Mouse (Mus musculus) heart, postnatal 0 days (tissue): ENCODE results near the gene Use1. TPM values are rescaled to one million over a fixed set of nuclear protein-coding genes. Genes with fewer than 3 reads are reported as not detected.

Experiments
- ATAC-seq: fragments of 200-750 bp; cut with Nextera tagmentation; 2 replicates; pipeline ENCODE4 v1.8.0; 2017; ENCODE audit warnings: low read depth, moderate number of reproducible peaks, moderate library complexity; ENCODE audit not compliant: insufficient read depth
- DNase-seq: peaks from one replicate; pipeline ENCODE4 v3.0.0-alpha.2; 2016; ENCODE audit warnings: low spot score
- H3K27ac ChIP-seq: fragments of 300-500 bp; sonication (generic); 2 replicates; pipeline ENCODE4 v1.5.1; 2014; ENCODE audit warnings: low read depth, mild to moderate bottlenecking
- H3K27me3 ChIP-seq: fragments of 300-500 bp; sonication (generic); 2 replicates; pipeline ENCODE4 v1.6.1; 2014; ENCODE audit warnings: low read length, mixed read lengths; ENCODE audit not compliant: control insufficient read depth, insufficient read depth
- H3K36me3 ChIP-seq: fragments of 300-500 bp; sonication (generic); replicated peaks from 2 replicates; pipeline ENCODE4 v1.6.1; 2014; ENCODE audit warnings: low read length, mixed read lengths; ENCODE audit not compliant: control insufficient read depth, insufficient read depth
- H3K4me1 ChIP-seq: fragments of 300-500 bp; sonication (generic); 2 replicates; pipeline ENCODE4 v1.6.1; 2014; ENCODE audit warnings: antibody characterized with exemption; ENCODE audit not compliant: control insufficient read depth, insufficient read depth
- H3K4me2 ChIP-seq: fragments of 300-500 bp; sonication (generic); 2 replicates; pipeline ENCODE4 v1.6.1; 2014; ENCODE audit warnings: low read depth, mild to moderate bottlenecking, low read length, moderate library complexity
- H3K4me3 ChIP-seq: fragments of 300-500 bp; sonication (generic); 2 replicates; pipeline ENCODE4 v1.5.1; 2014; ENCODE audit warnings: low read depth, low read length
- H3K9ac ChIP-seq: fragments of 300-500 bp; sonication (generic); replicated peaks from 2 replicates; pipeline ENCODE4 v1.6.1; 2014; ENCODE audit warnings: low read depth, low read length, mixed read lengths
- H3K9me3 ChIP-seq: fragments of 300-500 bp; sonication (generic); replicated peaks from 2 replicates; pipeline ENCODE4 v1.6.1; 2016; ENCODE audit warnings: low read length; ENCODE audit not compliant: control insufficient read depth
- CTCF ChIP-seq: IDR thresholded peaks from 2 replicates; pipeline ENCODE4 v1.5.1; 2016; ENCODE audit warnings: antibody characterized with exemption, control low read depth, low read depth
- EP300 ChIP-seq: IDR thresholded peaks from 2 replicates; pipeline ENCODE4 v1.6.1; 2016; ENCODE audit warnings: antibody characterized with exemption, low read depth
- WGBS: fragments of 180-500 bp; shearing (Covaris S2); extraction: QIAGEN DNeasy Blood & Tissue Kit; methylation state at CpG from one replicate; pipeline ENCODE4 v1.1.7; 2014; 5-methylcytosine and 5-hydroxymethylcytosine counted together
- polyA plus RNA-seq: library from polyadenylated mRNA; unstranded; fragments of >200 nt; fragmentation: Nextera tagmentation; extraction: Ambion mirVana; gene quantifications from 2 replicates; pipeline ENCODE4 v1.2.1, GENCODE M21; 2015
- total RNA-seq: library from RNA; depleted of rRNA; stranded (reverse); fragments of >200 nt; gene quantifications from 2 replicates; pipeline ENCODE4 v1.2.3, GENCODE M21; 2014; ENCODE audit warnings: low replicate concordance

Gene Use1
- total and polyA plus RNA-seq, 2 experiments from 2014 or later = 94.8 to 127 TPM

GRCm38 (mm10) chr8:71368366-71368765, 1.7 kb downstream of the Use1 start:
- no peaks in the 10 kb centered on the region for H3K27me3 ChIP-seq
- peak overlapping the region; percentile 85; the same call in 1 of the 2 replicates for H3K27ac ChIP-seq
- no peak overlapping the region for H3K4me3 ChIP-seq
- H3K4me2 ChIP-seq = no peak overlapping the region
- H3K4me1 ChIP-seq = peaks cover 21% of the 10 kb centered on the region
- ATAC-seq = no peak
- no peak for DNase-seq
- H3K36me3 ChIP-seq = peaks cover 20% of the 10 kb centered on the region
- no peak overlapping the region for H3K9ac ChIP-seq
- no peaks in the 10 kb centered on the region for H3K9me3 ChIP-seq
- TF ChIP-seq EP300 (no peak), CTCF (no peak)

- DNase-seq (no peak), ATAC-seq (no peak)
- H3K36me3 ChIP-seq = peaks cover 29% of the 10 kb centered on the region
- no peak overlapping the region for H3K4me3 ChIP-seq
- no peaks in the 10 kb centered on the region for H3K27me3 ChIP-seq
- peaks cover 21% of the 10 kb centered on the region for H3K4me1 ChIP-seq
- H3K9ac ChIP-seq = no peak overlapping the region
- H3K9me3 ChIP-seq = no peaks in the 10 kb centered on the region
- peak overlapping the region; percentile 50 for H3K27ac ChIP-seq
- TF ChIP-seq EP300 (no peak), CTCF (no peak)
- no peak overlapping the region for H3K4me2 ChIP-seq
- 91% methylated on average over 10 of the region's 10 CpGs for WGBS
These were observed 2.5 kb downstream of the Use1 start for GRCm38 (mm10) chr8:71369040-71369718.

- peaks cover 24% of the 10 kb centered on the region for H3K4me1 ChIP-seq
- peak overlapping the region; percentile 61 for H3K9ac ChIP-seq
- H3K27ac ChIP-seq = peak overlapping the region; percentile 92
These were observed 4.1 kb downstream of the Use1 start for GRCm38 (mm10) chr8:71370711-71371235.

GRCm38 (mm10) chr8:71371236-71371848, 4.7 kb downstream of the Use1 start, which contains the start of gene Ocel1:
Gene Ocel1, plus strand, starts transcription at chr8:71371298.
- peak; percentile 86 for ATAC-seq
- peak within 1 kb of the TSS; percentile 60 for H3K4me2 ChIP-seq
- H3K36me3 ChIP-seq = peaks cover 46% of the 10 kb centered on the region
- H3K9ac ChIP-seq = peak within 1 kb of the TSS; percentile 61
- no peaks in the 10 kb centered on the region for H3K27me3 ChIP-seq
- H3K27ac ChIP-seq = peak within 1 kb of the TSS; percentile 92
- peak; percentile 97 for DNase-seq
- 1% methylated on average over 60 of the region's 68 CpGs for WGBS
- TF ChIP-seq CTCF (peak; percentile 82), EP300 (peak; percentile 83; the same call in 1 of the 2 replicates)
- no peaks in the 10 kb centered on the region for H3K9me3 ChIP-seq
- peak within 1 kb of the TSS; percentile 88 for H3K4me3 ChIP-seq
- peaks cover 29% of the 10 kb centered on the region for H3K4me1 ChIP-seq

More at GRCm38 (mm10) chr8:71370711-71371235, 4.1 kb downstream of the Use1 start:
- Histone ChIP-seq H3K9me3 (no peaks in the 10 kb centered on the region), H3K4me2 (peak overlapping the region; percentile 60), H3K4me3 (peak overlapping the region; percentile 88), H3K27me3 (no peaks in the 10 kb centered on the region), H3K36me3 (peaks cover 45% of the 10 kb centered on the region)
- no peak for DNase-seq
- no peak for ATAC-seq
- TF ChIP-seq CTCF (no peak), EP300 (no peak)
- WGBS = 18% methylated on average over 5 of the region's 5 CpGs

GRCm38 (mm10) chr8:71372427-71372826, 5.8 kb downstream of the Use1 start:
- H3K4me1 ChIP-seq = peaks cover 34% of the 10 kb centered on the region
- no peak for ATAC-seq
- H3K36me3 ChIP-seq = peaks cover 46% of the 10 kb centered on the region

More at GRCm38 (mm10) chr8:71372427-71372826, 5.8 kb downstream of the Use1 start:
- Histone ChIP-seq H3K4me3 (no peak overlapping the region), H3K9ac (no peak overlapping the region), H3K27ac (peak overlapping the region; percentile 25; the same call in 1 of the 2 replicates), H3K9me3 (no peaks in the 10 kb centered on the region), H3K4me2 (no peak overlapping the region), H3K27me3 (no peaks in the 10 kb centered on the region)
- DNase-seq = no peak
- TF ChIP-seq CTCF (no peak), EP300 (no peak)
- 84% methylated on average over 12 of the region's 12 CpGs for WGBS
